Mouse (Mus musculus): ENCODE data around the gene Rfx8. TPM values are rescaled to one million over a fixed set of nuclear protein-coding genes. Genes with fewer than 3 reads are reported as not detected.

Gene Rfx8
- polyA plus RNA-seq, 1 experiment = not detected

DNA sequence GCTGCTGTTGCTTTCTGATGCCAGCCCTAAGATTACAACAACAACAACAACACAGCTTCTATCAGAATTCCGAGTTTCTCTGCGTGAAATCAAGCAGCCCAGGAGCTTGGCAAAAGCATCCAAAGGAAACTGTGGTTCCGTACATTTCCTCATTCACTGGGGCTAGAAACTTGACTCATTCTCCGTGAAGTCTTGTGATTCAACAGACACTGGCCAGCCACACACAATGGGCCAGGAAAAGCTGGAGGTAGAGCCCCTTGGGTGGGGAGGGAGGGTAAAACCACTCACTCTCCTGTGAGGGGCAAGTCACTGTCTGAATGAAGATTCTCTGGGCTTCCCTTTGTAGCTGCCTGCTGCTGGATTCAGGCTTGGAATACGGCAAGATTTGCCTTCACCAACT lies 84.6 kb downstream of the Rfx8 start:
- no peak for DNase-seq
- WGBS = 48% methylated on average over 5 of the region's 5 CpGs
- Histone ChIP-seq H3K4me3 (ENCODE audit: insufficient read depth, low read depth, low read length) (no peak overlapping the region), H3K27me3 (replicated peaks; ENCODE audit: control insufficient read depth, insufficient read depth, low read length) (no peaks in the 10 kb centered on the region), H3K36me3 (ENCODE audit: control insufficient read depth, insufficient read depth, low read length) (no peaks in the 10 kb centered on the region), H3K27ac (ENCODE audit: insufficient read depth, low read depth, low read length) (no peak overlapping the region), H3K4me1 (ENCODE audit: control insufficient read depth, insufficient read depth, low read length) (no peaks in the 10 kb centered on the region)
- TF ChIP-seq POLR2A (IDR thresholded peaks at IDR 0.05; ENCODE audit: low read depth, low read length) (no peak), CTCF (conservative IDR thresholded peaks at IDR 0.05; ENCODE audit: insufficient read depth, insufficient read length, low read depth, low read length) (no peak)

- DNase-seq = no peak
- H3K27me3 ChIP-seq (replicated peaks; ENCODE audit: control insufficient read depth, insufficient read depth, low read length) = no peaks in the 10 kb centered on the region
- H3K4me1 ChIP-seq (ENCODE audit: control insufficient read depth, insufficient read depth, low read length) = no peaks in the 10 kb centered on the region
- H3K36me3 ChIP-seq (ENCODE audit: control insufficient read depth, insufficient read depth, low read length) = no peaks in the 10 kb centered on the region
- 78% methylated on average over 9 of the region's 9 CpGs for WGBS
- H3K27ac ChIP-seq (ENCODE audit: insufficient read depth, low read depth, low read length) = no peak overlapping the region
- no peak for TF ChIP-seq POLR2A (IDR thresholded peaks at IDR 0.05; ENCODE audit: low read depth, low read length)
- no peak for TF ChIP-seq CTCF (conservative IDR thresholded peaks at IDR 0.05; ENCODE audit: insufficient read depth, insufficient read length, low read depth, low read length)
- H3K4me3 ChIP-seq (ENCODE audit: insufficient read depth, low read depth, low read length) = no peak overlapping the region
Observed at GRCm38 (mm10) chr1:39628606-39629005, 92.2 kb downstream of the Rfx8 start.

DNA sequence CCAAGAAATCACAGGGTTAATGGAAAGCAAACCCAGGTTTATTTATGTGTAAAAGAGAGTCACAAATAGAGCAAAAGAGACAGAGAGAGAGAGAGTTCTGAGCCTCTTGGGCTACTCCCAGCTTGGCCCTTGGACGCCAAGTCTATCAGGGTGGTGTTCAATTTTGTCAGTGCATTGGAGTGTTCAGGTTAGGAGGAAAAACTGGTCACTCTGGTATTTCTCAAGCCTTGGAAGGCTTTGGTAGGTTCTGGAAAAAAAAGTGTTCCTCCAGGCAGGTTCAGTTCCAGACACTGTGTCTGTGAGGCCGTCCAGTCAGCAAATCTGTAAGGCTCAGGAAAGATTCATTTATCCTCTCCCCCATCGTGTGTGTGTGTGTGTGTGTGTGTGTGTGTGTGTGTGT lies 95.3 kb downstream of the Rfx8 start:
- 49% methylated on average over 3 of the region's 3 CpGs for WGBS
- DNase-seq = no peak
- H3K27me3 ChIP-seq (replicated peaks; ENCODE audit: control insufficient read depth, insufficient read depth, low read length) = no peaks in the 10 kb centered on the region
- no peaks in the 10 kb centered on the region for H3K4me1 ChIP-seq (ENCODE audit: control insufficient read depth, insufficient read depth, low read length)
- H3K27ac ChIP-seq (ENCODE audit: insufficient read depth, low read depth, low read length) = no peak overlapping the region
- no peak for TF ChIP-seq POLR2A (IDR thresholded peaks at IDR 0.05; ENCODE audit: low read depth, low read length)
- no peak for TF ChIP-seq CTCF (conservative IDR thresholded peaks at IDR 0.05; ENCODE audit: insufficient read depth, insufficient read length, low read depth, low read length)
- no peaks in the 10 kb centered on the region for H3K36me3 ChIP-seq (ENCODE audit: control insufficient read depth, insufficient read depth, low read length)
- no peak overlapping the region for H3K4me3 ChIP-seq (ENCODE audit: insufficient read depth, low read depth, low read length)

GRCm38 (mm10) chr1:39623729-39624128 lies 97.1 kb downstream of the Rfx8 start:
- 54% methylated on average over 1 of the region's 1 CpGs for WGBS

DNA sequence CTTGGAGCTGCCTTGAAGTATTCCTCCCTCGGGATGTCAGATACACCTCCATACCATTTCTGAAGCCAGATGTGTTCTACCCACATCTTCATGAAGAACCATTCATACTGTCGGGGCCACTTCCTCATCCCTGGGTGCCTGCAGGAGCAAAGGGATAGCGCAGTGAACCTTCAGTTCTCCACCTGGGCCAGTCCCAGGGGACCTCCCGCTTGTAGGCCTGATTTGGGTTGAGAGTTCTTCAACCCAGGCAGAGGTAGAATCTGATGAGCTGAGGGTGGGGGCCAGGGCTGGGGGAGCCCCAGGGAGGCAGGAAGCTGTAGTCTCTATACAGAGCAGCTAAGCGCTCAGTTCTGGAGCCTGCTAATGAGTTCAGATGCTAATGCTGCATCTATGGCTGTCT lies 97.7 kb downstream of the Rfx8 start:
- TF ChIP-seq CTCF (conservative IDR thresholded peaks at IDR 0.05; ENCODE audit: insufficient read depth, insufficient read length, low read depth, low read length) (no peak), POLR2A (IDR thresholded peaks at IDR 0.05; ENCODE audit: low read depth, low read length) (no peak)
- no peak overlapping the region for H3K4me3 ChIP-seq (ENCODE audit: insufficient read depth, low read depth, low read length)
- WGBS = 97% methylated on average over 5 of the region's 5 CpGs

More at GRCm38 (mm10) chr1:39623729-39624128, 97.1 kb downstream of the Rfx8 start:
- no peak for DNase-seq
- Histone ChIP-seq H3K27ac (ENCODE audit: insufficient read depth, low read depth, low read length) (no peak overlapping the region), H3K4me3 (ENCODE audit: insufficient read depth, low read depth, low read length) (no peak overlapping the region), H3K4me1 (ENCODE audit: control insufficient read depth, insufficient read depth, low read length) (no peaks in the 10 kb centered on the region), H3K27me3 (replicated peaks; ENCODE audit: control insufficient read depth, insufficient read depth, low read length) (no peaks in the 10 kb centered on the region), H3K36me3 (ENCODE audit: control insufficient read depth, insufficient read depth, low read length) (no peaks in the 10 kb centered on the region)
- TF ChIP-seq POLR2A (IDR thresholded peaks at IDR 0.05; ENCODE audit: low read depth, low read length) = no peak
- TF ChIP-seq CTCF (conservative IDR thresholded peaks at IDR 0.05; ENCODE audit: insufficient read depth, insufficient read length, low read depth, low read length) = no peak

DNA sequence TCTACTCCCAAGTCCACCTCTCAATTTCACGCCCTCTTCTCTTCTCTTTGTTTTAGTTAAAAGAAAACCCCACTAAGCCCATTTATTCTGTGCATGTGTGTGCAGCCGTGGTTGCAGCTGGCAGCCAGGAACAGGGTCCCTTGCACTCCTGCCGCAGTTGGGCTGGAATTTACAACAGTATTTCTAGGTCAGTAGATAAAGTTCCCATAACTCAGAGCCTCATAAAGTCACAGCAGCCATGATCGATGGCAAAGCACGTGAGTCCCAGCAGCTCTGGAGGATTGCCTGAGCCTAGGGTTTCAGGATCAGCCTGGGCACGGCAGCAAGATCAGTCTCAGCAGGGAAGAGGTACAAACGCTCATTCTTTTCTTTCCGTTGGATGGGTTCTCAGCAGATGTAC lies 102.3 kb downstream of the Rfx8 start:
- H3K36me3 ChIP-seq (ENCODE audit: control insufficient read depth, insufficient read depth, low read length) = no peaks in the 10 kb centered on the region
- H3K27ac ChIP-seq (ENCODE audit: insufficient read depth, low read depth, low read length) = no peak overlapping the region
- TF ChIP-seq POLR2A (IDR thresholded peaks at IDR 0.05; ENCODE audit: low read depth, low read length) = no peak
- TF ChIP-seq CTCF (conservative IDR thresholded peaks at IDR 0.05; ENCODE audit: insufficient read depth, insufficient read length, low read depth, low read length) = no peak
- WGBS = 33% methylated on average over 8 of the region's 8 CpGs
- peaks cover 2% of the 10 kb centered on the region; the same call in 1 of the 2 replicates for H3K4me1 ChIP-seq (ENCODE audit: control insufficient read depth, insufficient read depth, low read length)
- peak; percentile 8 for DNase-seq
- no peaks in the 10 kb centered on the region for H3K27me3 ChIP-seq (replicated peaks; ENCODE audit: control insufficient read depth, insufficient read depth, low read length)
- no peak overlapping the region for H3K4me3 ChIP-seq (ENCODE audit: insufficient read depth, low read depth, low read length)

More for the DNA sequence above, 97.7 kb downstream of the Rfx8 start:
- Histone ChIP-seq H3K27ac (ENCODE audit: insufficient read depth, low read depth, low read length) (no peak overlapping the region), H3K27me3 (replicated peaks; ENCODE audit: control insufficient read depth, insufficient read depth, low read length) (no peaks in the 10 kb centered on the region), H3K4me1 (ENCODE audit: control insufficient read depth, insufficient read depth, low read length) (no peaks in the 10 kb centered on the region), H3K36me3 (ENCODE audit: control insufficient read depth, insufficient read depth, low read length) (no peaks in the 10 kb centered on the region)
- no peak for DNase-seq

DNA sequence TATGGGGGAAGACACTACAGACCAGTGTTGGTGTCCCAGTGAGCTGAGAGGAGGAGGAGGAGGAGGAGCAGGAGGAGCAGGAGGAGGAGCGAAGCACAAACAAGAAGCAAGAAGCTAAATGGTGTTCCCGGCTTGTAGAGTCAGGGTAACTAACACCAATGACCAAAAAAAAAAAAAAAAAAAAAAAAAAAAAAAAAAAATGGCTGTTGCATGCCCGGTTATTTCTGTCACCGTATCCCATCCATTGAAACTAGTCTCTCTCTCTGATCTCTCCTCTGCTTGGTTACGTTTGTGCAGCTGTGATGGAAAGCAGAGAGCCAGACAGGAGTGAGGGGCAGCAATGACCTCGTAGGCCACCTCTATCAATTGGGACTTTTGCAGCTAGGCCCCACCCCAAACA lies 105.3 kb downstream of the Rfx8 start:
- TF ChIP-seq POLR2A (IDR thresholded peaks at IDR 0.05; ENCODE audit: low read depth, low read length) = no peak
- no peak for TF ChIP-seq CTCF (conservative IDR thresholded peaks at IDR 0.05; ENCODE audit: insufficient read depth, insufficient read length, low read depth, low read length)

More for the DNA sequence above, 105.3 kb downstream of the Rfx8 start:
- H3K4me1 ChIP-seq (ENCODE audit: control insufficient read depth, insufficient read depth, low read length) = peaks cover 11% of the 10 kb centered on the region; the same call in 1 of the 2 replicates
- no peak overlapping the region for H3K4me3 ChIP-seq (ENCODE audit: insufficient read depth, low read depth, low read length)
- no peak overlapping the region for H3K27ac ChIP-seq (ENCODE audit: insufficient read depth, low read depth, low read length)
- WGBS = 71% methylated on average over 6 of the region's 6 CpGs
- DNase-seq = no peak
- H3K27me3 ChIP-seq (replicated peaks; ENCODE audit: control insufficient read depth, insufficient read depth, low read length) = no peaks in the 10 kb centered on the region
- H3K36me3 ChIP-seq (ENCODE audit: control insufficient read depth, insufficient read depth, low read length) = no peaks in the 10 kb centered on the region

Other genes with a start within 250 kb of the Rfx8 start
- 5.1 and 5.2 TPM in 2 replicates for gene Tbc1d8, start 242.2 kb downstream of the Rfx8 start, polyA plus RNA-seq (2012; rRNA removed)
- gene Cnot11, start 186.0 kb downstream of the Rfx8 start, polyA plus RNA-seq (2012; rRNA removed) = 18.2 and 20.8 TPM in 2 replicates
- gene Rnf149, start 143.6 kb downstream of the Rfx8 start, polyA plus RNA-seq (2012; rRNA removed) = 30.3 and 33.7 TPM in 2 replicates
- 0.04 and 0.09 TPM in 2 replicates for gene Creg2, start 69.5 kb downstream of the Rfx8 start, polyA plus RNA-seq (2012; rRNA removed)
- gene Gm3646, start 84.3 kb upstream of the Rfx8 start, polyA plus RNA-seq (2012; rRNA removed) = not detected in 2 replicates
- gene Map4k4, start 179.9 kb upstream of the Rfx8 start, polyA plus RNA-seq (2012; rRNA removed) = 28.3 and 29.2 TPM in 2 replicates